Mouse (Mus musculus) limb, embryonic 15.5 days (tissue): ENCODE results near the gene Itga8. TPM values are rescaled to one million over a fixed set of nuclear protein-coding genes. Genes with fewer than 3 reads are reported as not detected.

Experiments
- ATAC-seq: fragments of 200-750 bp; cut with Nextera tagmentation; 2 replicates; pipeline ENCODE4 v1.8.0; 2017; ENCODE audit warnings: low read depth, moderate TSS enrichment; ENCODE audit not compliant: insufficient number of reproducible peaks, low FRiP score, low TSS enrichment
- H3K27ac ChIP-seq: fragments of 300-500 bp; sonication (generic); 2 replicates; pipeline ENCODE4 v1.5.1; 2015; ENCODE audit warnings: moderate library complexity, mild to moderate bottlenecking, inconsistent platforms
- H3K27me3 ChIP-seq: fragments of 300-500 bp; sonication (generic); 2 replicates; pipeline ENCODE4 v1.6.1; 2015; ENCODE audit warnings: inconsistent platforms
- H3K36me3 ChIP-seq: fragments of 300-500 bp; sonication (generic); 2 replicates; pipeline ENCODE4 v1.6.1; 2015; ENCODE audit warnings: inconsistent platforms
- H3K4me1 ChIP-seq: fragments of 300-500 bp; sonication (generic); 2 replicates; pipeline ENCODE4 v1.6.1; 2015; ENCODE audit warnings: inconsistent platforms
- H3K4me2 ChIP-seq: fragments of 300-500 bp; sonication (generic); 2 replicates; pipeline ENCODE4 v1.6.1; 2015; ENCODE audit warnings: mild to moderate bottlenecking, inconsistent platforms
- H3K4me3 ChIP-seq: fragments of 300-500 bp; sonication (generic); 2 replicates; pipeline ENCODE4 v1.5.1; 2015; ENCODE audit warnings: mild to moderate bottlenecking, inconsistent platforms
- H3K9ac ChIP-seq: fragments of 300-500 bp; sonication (generic); 2 replicates; pipeline ENCODE4 v1.6.1; 2015; ENCODE audit warnings: inconsistent platforms
- H3K9me3 ChIP-seq: fragments of 300-500 bp; sonication (generic); 2 replicates; pipeline ENCODE4 v1.6.1; 2016; ENCODE audit warnings: inconsistent platforms
- WGBS: fragments of 180-500 bp; shearing (Covaris S2); methylation state at CpG from one replicate; pipeline ENCODE4 v1.1.7; 2015; 5-methylcytosine and 5-hydroxymethylcytosine counted together
- polyA plus RNA-seq: library from polyadenylated mRNA; unstranded; fragments of >200 nt; fragmentation: Nextera tagmentation; extraction: Ambion mirVana; gene quantifications from 2 replicates; pipeline ENCODE4 v1.2.1, GENCODE M21; 2015

Itga8 gene
- polyA plus RNA-seq, 1 experiment from 2014 or later, result 13.0 TPM

DNA sequence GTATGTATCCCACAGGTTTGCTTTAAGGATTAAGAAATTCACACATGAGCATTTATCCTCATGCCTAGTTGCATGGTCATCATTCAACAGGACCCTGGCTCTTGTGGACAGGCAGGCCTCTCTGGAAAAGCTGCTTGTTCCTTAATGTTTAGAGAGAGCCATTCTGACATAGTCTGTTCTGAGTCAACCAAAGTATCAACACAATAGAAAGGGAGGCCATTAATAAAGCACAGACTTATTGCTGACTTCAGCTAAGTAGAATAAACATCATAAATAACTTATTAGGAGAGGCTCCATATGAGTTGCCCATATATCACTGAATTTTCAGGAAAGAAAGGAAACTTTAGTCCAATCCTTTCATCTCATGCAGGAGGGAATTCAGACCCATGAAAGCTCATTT is 175.1 kb downstream of the Itga8 start:
- no peak overlapping the region for H3K4me2 ChIP-seq
- no peak overlapping the region for H3K4me3 ChIP-seq
- no peaks in the 10 kb centered on the region for H3K9me3 ChIP-seq
- ATAC-seq, result no peak
- H3K36me3 ChIP-seq, result no peaks in the 10 kb centered on the region; the same call in 1 of the 2 replicates
- no peaks in the 10 kb centered on the region for H3K4me1 ChIP-seq
- H3K27me3 ChIP-seq, result no peaks in the 10 kb centered on the region
- no peak overlapping the region for H3K9ac ChIP-seq
- no peak overlapping the region for H3K27ac ChIP-seq

DNA sequence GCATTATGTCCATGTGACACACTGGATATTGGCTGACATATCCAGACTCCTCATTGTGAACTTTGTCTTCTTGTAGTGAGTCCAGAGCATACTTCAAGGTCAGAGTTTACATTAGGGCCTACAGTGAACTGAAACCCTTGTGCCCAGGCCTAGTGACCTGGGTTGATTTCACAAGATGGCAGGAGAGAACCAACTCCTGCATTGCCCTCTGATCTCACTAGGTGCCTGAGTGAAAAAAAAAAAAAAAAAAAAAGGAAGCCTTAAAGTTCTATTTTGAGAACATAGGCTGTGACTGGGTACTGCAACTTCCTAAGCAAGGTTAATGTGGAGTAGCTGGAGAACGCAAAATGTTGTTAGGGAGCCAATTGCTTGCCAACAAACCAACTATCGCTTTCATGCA is 186.2 kb downstream of the Itga8 start:
- no peaks in the 10 kb centered on the region for H3K36me3 ChIP-seq
- no peak for ATAC-seq
- H3K4me3 ChIP-seq, result no peak overlapping the region
- no peaks in the 10 kb centered on the region for H3K4me1 ChIP-seq
- H3K27ac ChIP-seq, result no peak overlapping the region
- no peak overlapping the region for H3K9ac ChIP-seq
- WGBS, result 89% methylated on average over 2 of the region's 2 CpGs
- no peak overlapping the region for H3K4me2 ChIP-seq
- no peaks in the 10 kb centered on the region for H3K27me3 ChIP-seq
- no peaks in the 10 kb centered on the region for H3K9me3 ChIP-seq

DNA sequence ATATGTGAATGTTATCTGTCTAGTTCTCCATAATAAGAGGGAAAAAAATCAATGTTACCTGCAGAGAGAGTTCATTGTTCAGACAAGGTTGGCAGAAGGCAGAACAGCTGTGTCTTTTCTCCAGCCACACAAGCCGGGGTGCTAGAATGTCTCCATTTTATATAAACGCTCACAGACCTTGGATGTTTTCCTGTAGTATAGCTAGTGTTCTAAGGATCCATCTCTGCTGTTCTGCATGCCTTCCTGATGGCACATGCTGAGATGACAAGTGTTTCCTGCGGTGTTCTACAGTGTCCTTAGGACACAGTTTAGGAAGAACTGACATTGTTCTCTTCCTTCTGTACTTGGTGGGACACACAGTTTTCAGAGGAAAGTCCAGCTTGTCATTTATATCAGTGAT is 192.4 kb downstream of the Itga8 start:
- ATAC-seq, result no peak
- no peak overlapping the region for H3K4me2 ChIP-seq
- no peaks in the 10 kb centered on the region for H3K27me3 ChIP-seq
- H3K4me3 ChIP-seq, result no peak overlapping the region
- H3K9me3 ChIP-seq, result no peaks in the 10 kb centered on the region
- H3K27ac ChIP-seq, result no peak overlapping the region
- H3K36me3 ChIP-seq, result no peaks in the 10 kb centered on the region
- peaks cover 4% of the 10 kb centered on the region; the same call in 1 of the 2 replicates for H3K4me1 ChIP-seq
- no peak overlapping the region for H3K9ac ChIP-seq
- 81% methylated on average over 3 of the region's 3 CpGs for WGBS

DNA sequence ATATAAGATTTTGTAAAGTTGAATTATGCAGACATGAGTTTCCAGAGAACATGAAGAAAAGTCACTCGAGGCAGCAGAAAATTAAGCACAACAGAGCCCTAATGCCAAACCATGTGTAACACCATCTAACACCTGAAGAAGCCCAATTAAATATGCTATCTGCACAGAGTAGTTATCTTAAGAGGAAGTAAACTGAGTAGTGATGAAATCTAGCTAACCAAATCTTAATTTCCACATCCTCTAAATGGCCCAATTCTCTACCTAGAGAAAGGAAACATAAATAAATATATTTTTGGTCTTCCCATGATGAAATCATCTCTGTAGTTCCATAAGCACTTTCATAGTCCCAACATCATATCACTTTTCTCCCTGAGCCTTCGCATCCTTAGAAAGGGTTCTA is 193.4 kb downstream of the Itga8 start:
- Histone ChIP-seq H3K9ac (no peak overlapping the region), H3K27me3 (no peaks in the 10 kb centered on the region), H3K4me3 (no peak overlapping the region), H3K4me2 (no peak overlapping the region), H3K4me1 (peaks cover 4% of the 10 kb centered on the region; the same call in 1 of the 2 replicates), H3K36me3 (no peaks in the 10 kb centered on the region), H3K9me3 (no peaks in the 10 kb centered on the region), H3K27ac (no peak overlapping the region)
- no peak for ATAC-seq
- WGBS, result 64% methylated on average over 2 of the region's 2 CpGs

DNA sequence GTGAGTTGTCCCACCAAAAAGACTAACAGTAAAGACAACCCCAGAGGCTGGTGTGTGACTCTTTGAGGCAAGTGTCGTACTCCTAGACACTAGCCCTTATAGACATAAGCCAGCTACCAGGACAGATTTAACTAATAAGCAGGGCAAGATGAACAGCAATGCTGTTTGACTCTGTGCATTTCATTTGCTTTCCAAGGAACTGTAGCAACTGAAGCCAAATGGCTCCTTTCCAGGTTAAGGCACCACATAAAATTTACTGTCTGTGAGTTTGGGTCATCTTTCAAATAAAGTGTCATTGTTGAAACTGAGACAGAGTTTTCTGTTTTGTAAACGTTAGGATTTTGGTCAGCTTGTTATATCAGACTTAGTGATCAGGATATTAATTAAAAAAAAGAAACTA is 194.5 kb downstream of the Itga8 start:
- no peak for ATAC-seq

DNA sequence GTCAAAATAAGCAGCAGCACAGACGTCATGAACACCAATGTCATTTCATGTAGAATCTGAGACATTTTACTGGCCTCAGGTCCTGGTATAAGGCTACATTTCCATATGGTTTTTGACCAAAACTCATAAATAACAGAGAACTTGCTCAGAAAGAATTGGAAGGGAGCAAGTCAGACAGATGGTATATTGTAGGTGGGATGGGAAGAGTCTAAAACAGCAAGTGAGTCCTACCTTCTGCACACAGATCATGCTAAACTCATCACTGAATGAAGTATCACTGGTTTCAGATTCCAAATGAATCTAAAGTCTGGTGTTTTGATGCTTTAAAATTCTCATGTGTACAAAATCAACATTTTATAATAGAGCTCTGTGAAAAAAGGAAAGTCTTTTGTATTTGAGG is 198.5 kb downstream of the Itga8 start:
- Histone ChIP-seq H3K4me3 (no peak overlapping the region), H3K4me2 (no peak overlapping the region), H3K4me1 (peaks cover 4% of the 10 kb centered on the region; the same call in 1 of the 2 replicates), H3K9ac (no peak overlapping the region), H3K27me3 (no peaks in the 10 kb centered on the region), H3K36me3 (no peaks in the 10 kb centered on the region), H3K27ac (no peak overlapping the region), H3K9me3 (no peaks in the 10 kb centered on the region)
- ATAC-seq, result no peak
- 53% methylated on average over 1 of the region's 1 CpGs for WGBS

More for the DNA sequence above, 194.5 kb downstream of the Itga8 start:
- WGBS, result 53% methylated on average over 2 of the region's 2 CpGs
- no peaks in the 10 kb centered on the region for H3K36me3 ChIP-seq
- peaks cover 4% of the 10 kb centered on the region; the same call in 1 of the 2 replicates for H3K4me1 ChIP-seq
- no peak overlapping the region for H3K4me2 ChIP-seq
- H3K9ac ChIP-seq, result no peak overlapping the region
- no peak overlapping the region for H3K27ac ChIP-seq
- H3K4me3 ChIP-seq, result no peak overlapping the region
- H3K27me3 ChIP-seq, result no peaks in the 10 kb centered on the region
- H3K9me3 ChIP-seq, result no peaks in the 10 kb centered on the region

DNA sequence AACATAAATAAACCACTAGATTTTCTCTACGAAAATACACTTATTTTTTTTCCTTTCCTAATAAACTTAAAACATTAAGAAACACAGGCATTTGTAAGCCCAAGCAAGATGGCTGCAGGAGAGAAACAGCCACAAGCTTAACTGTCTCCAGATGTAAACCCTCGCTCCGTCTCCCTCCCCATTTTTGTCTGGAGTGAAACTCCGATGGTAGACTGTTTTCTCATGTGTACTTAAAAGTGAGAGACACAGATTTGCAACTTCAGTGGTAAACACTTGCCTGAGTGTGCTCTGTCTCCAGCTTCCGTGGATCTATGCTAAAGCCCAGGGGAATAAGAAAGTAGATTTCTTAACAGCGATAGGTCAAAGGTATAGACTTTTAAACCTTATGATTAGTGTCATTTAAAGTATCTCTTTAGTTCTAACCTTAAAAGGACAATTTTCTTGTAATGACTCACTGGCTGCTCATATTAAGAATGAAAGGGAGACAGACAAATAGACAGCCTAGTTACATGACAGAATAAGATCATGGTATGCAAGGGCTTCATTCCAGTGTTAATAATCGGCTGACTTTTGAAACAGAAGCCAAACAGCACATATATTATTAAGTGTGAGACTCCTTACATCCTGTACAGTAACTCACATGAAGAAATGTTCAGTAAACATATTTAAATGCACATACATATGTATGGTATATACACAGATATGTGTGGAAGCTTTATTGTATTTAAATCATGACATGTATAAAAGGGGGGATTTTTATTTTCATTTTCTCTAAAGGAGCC is 209.3 kb downstream of the Itga8 start:
- no peaks in the 10 kb centered on the region for H3K36me3 ChIP-seq
- 32% methylated on average over 7 of the region's 7 CpGs for WGBS
- H3K9ac ChIP-seq, result no peak overlapping the region
- no peak overlapping the region for H3K4me3 ChIP-seq
- no peak overlapping the region for H3K27ac ChIP-seq
- H3K27me3 ChIP-seq, result no peaks in the 10 kb centered on the region
- no peaks in the 10 kb centered on the region for H3K9me3 ChIP-seq
- no peak overlapping the region for H3K4me2 ChIP-seq
- no peaks in the 10 kb centered on the region for H3K4me1 ChIP-seq
- ATAC-seq, result no peak

DNA sequence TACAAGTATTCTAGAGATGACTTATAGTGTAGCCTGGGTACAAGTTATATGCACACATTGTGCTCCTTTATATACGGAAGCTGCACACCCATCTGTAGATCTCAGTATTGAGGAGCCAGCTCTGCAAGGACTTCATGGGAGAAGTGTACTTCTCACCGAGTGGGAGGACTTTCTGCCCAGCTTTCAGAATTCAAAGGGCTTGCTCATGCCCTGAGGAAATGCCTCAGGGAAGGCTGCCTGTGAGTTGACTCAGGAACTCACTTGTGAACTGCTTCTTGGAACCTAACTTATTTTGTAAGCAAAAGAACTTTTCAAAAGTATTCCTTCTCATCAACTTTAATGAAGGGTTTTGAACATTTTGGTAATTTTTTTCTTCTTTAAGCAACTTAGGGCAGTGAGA is 210.7 kb downstream of the Itga8 start:
- Histone ChIP-seq H3K9ac (no peak overlapping the region), H3K27ac (no peak overlapping the region), H3K4me1 (no peaks in the 10 kb centered on the region), H3K4me2 (no peak overlapping the region), H3K9me3 (no peaks in the 10 kb centered on the region), H3K27me3 (no peaks in the 10 kb centered on the region), H3K36me3 (no peaks in the 10 kb centered on the region), H3K4me3 (no peak overlapping the region)
- 69% methylated on average over 2 of the region's 2 CpGs for whole genome bisulfite sequencing
- ATAC-seq, result no peak

DNA sequence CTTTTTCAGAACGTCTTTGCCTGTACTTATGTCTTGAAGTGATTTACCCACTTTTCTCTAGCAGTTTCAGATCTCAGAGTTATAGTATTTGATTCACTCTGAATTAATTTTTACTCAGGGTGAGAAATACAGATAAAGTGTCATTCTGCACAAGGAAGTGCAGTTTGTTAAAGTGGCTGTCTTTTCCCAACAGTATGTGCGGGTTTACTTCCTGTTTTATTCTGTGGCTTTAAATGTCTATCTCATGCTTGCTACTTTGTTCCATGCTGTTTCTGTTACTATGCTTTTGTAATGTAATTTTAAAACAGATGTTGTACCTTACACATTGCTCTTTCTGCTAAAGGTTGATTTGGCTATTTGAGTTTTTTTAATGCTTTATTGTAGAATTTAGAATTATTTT is 216.2 kb downstream of the Itga8 start:
- no peak overlapping the region for H3K9ac ChIP-seq
- no peaks in the 10 kb centered on the region for H3K4me1 ChIP-seq
- no peak for ATAC-seq
- H3K27ac ChIP-seq, result no peak overlapping the region
- H3K27me3 ChIP-seq, result no peaks in the 10 kb centered on the region
- H3K36me3 ChIP-seq, result no peaks in the 10 kb centered on the region
- no peak overlapping the region for H3K4me3 ChIP-seq
- WGBS, result 82% methylated on average over 2 of the region's 2 CpGs
- H3K9me3 ChIP-seq, result no peaks in the 10 kb centered on the region
- no peak overlapping the region for H3K4me2 ChIP-seq

DNA sequence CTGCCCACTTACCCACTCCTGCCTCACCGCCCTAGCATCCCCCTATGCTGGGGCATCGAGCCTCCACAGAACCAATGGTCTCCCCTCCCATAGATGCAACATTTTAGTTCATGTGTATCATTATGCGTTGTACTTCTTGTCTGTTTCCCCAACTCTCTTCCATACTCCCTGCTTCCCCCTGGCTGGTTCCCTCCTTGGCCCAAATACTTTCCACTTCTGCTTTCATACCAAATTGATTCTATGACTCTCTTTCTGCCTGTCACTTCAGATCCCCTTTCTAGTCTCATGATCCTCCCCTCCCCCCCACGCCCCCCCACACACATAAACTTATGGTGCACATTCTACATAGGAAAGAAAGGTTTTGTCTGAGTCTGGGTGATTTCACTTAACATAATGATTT is 217.4 kb downstream of the Itga8 start:
- Histone ChIP-seq H3K4me3 (no peak overlapping the region), H3K36me3 (no peaks in the 10 kb centered on the region), H3K27me3 (no peaks in the 10 kb centered on the region), H3K27ac (no peak overlapping the region), H3K9me3 (no peaks in the 10 kb centered on the region), H3K4me2 (no peak overlapping the region), H3K9ac (no peak overlapping the region), H3K4me1 (no peaks in the 10 kb centered on the region)
- WGBS, result 83% methylated on average over 4 of the region's 4 CpGs
- no peak for ATAC-seq

DNA sequence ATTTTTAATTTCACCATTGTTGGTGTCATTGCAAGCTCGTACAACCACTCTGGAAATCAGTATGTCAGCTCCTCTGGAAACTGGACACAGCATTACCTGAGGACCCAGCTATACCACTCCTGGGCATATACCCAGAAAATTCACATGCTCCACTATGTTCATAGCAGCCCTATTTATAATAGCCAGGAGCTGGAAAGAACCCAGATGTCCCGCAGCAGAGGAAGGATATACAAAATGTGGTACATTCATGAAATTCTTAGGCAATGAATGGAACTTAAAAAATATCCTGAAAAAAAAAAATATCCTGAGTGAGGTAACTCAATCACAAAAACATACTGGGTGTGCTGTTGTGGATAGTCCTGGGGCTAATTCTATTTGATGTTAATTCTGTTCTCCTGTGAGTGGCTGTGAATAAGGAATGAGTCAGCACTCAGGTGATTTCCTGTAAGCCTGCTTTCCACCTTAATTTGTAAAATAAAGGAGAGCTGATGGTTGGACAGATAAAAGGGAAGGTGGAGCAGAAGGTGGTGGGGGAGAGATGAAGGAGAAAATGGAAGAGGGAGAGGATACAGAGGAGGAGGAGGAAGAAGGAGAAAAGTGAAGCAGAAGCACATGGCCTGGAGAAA is 224.3 kb downstream of the Itga8 start:
- no peak for ATAC-seq
- H3K27ac ChIP-seq, result no peak overlapping the region
- 67% methylated on average over 2 of the region's 2 CpGs for WGBS

DNA sequence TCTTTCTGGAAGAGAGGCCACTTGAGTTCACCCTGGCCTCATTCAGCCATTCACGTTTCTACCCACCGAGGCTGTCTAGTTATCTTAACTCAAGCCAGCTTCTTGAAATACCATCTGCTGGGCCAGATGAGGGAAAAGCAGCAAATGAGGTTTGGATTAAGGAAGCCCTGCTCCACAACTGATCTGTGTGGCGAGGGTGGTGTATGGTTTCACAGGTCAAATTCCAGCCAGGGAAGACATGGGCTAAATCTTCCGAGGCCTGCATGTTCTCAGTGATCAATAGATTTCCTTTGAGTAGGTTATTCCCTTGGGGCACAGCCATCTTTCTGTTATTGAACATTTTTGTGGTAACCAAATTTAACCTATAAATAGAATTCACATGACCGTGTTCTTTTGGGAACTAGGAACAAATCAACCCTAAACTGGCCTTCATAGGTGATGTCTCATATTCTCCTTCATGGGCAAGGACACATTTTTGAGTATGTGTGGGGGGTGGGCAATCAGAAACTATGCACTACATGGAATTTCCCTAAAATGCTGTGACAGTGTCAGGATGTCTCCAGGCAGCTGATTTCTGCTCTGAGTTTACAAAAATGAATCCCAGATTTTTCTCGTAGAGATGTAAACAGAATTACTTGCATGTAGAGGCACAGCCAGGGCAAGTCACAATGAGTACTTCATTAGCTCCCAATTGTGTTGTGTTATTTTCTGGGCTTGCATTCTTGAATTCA is 235.9 kb downstream of the Itga8 start:
- Histone ChIP-seq H3K4me1 (peaks cover 9% of the 10 kb centered on the region; the same call in 1 of the 2 replicates), H3K9me3 (no peaks in the 10 kb centered on the region), H3K9ac (no peak overlapping the region), H3K27ac (no peak overlapping the region), H3K4me2 (no peak overlapping the region), H3K27me3 (no peaks in the 10 kb centered on the region), H3K36me3 (no peaks in the 10 kb centered on the region), H3K4me3 (no peak overlapping the region)
- 26% methylated on average over 6 of the region's 6 CpGs for WGBS
- ATAC-seq, result no peak

More for the DNA sequence above, 224.3 kb downstream of the Itga8 start:
- Histone ChIP-seq H3K4me3 (no peak overlapping the region), H3K4me2 (no peak overlapping the region), H3K36me3 (no peaks in the 10 kb centered on the region), H3K9me3 (no peaks in the 10 kb centered on the region), H3K9ac (no peak overlapping the region), H3K27me3 (no peaks in the 10 kb centered on the region), H3K4me1 (no peaks in the 10 kb centered on the region)
